Mouse (Mus musculus): Measurements from ENCODE around the gene Fam19a1. TPM values are rescaled to one million over a fixed set of nuclear protein-coding genes. Genes with fewer than 3 reads are reported as not detected.

The Fam19a1 gene
- polyA plus RNA-seq, 1 experiment from 2014 or later, result 1.1 TPM

DNA sequence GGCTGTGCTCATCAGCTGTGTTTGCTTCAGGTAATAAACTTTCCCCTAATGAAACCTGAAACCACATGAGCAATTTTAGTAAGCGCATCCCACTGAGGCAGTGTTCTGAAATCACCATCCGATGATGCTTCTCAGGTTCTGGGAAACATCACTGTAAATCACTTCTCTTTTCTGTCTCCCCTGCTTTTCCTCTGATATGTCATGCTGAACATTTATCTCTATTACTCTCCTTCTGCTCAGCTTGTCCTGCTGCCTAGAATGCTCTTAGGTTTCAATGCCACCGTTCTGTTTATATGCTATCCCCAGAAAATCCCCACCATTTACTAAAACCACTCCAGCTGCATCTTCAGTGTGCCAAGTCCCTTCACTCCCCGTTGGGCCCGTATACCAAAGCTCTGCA, 386.5 kb downstream of the Fam19a1 start:
- no peak for DNase-seq (ENCODE audit: low spot score)
- Histone ChIP-seq H3K9me3 (ENCODE audit: control insufficient read depth, low read length) (no peaks in the 10 kb centered on the region), H3K4me2 (replicated peaks; ENCODE audit: low read depth) (no peak overlapping the region), H3K27me3 (ENCODE audit: control insufficient read depth, insufficient read depth, low read length) (no peaks in the 10 kb centered on the region), H3K4me3 (ENCODE audit: low read depth, low read length) (no peak overlapping the region), H3K36me3 (ENCODE audit: control insufficient read depth, insufficient read depth, low read length) (no peaks in the 10 kb centered on the region), H3K4me1 (replicated peaks; ENCODE audit: control insufficient read depth, insufficient read depth) (no peaks in the 10 kb centered on the region), H3K27ac (replicated peaks) (no peak overlapping the region), H3K9ac (ENCODE audit: low read length) (no peak overlapping the region)
- TF ChIP-seq EP300 (optimal IDR thresholded peaks at IDR 0.05), result no peak
- TF ChIP-seq CTCF (IDR thresholded peaks at IDR 0.05; ENCODE audit: low read depth), result no peak
- WGBS, result 58% methylated on average over 5 of the region's 5 CpGs
- no peak for ATAC-seq (ENCODE audit: low FRiP score, low TSS enrichment)

DNA sequence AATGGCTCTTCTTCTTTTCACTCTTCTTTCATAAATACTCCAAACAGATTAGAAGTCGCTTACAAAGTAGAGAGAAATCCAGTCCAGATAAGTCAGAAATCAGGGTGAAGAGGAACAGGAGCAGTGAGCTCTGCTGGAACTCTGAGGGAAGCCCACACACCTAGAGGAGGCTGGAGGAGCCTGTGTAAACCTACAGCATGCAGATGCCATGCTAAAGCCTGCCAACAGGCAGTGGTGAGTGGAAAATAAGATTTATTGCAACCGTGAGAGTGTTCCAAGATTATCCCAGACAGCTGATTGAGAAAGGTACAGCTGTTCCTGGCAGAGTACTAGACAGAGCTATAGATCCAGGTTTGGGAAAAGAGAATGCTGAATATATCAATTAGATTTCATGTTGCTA, 428.6 kb downstream of the Fam19a1 start:
- no peaks in the 10 kb centered on the region for H3K27me3 ChIP-seq (ENCODE audit: control insufficient read depth, insufficient read depth, low read length)
- no peak overlapping the region for H3K27ac ChIP-seq (replicated peaks)
- H3K36me3 ChIP-seq (ENCODE audit: control insufficient read depth, insufficient read depth, low read length), result no peaks in the 10 kb centered on the region
- ATAC-seq (ENCODE audit: low FRiP score, low TSS enrichment) (no peak), DNase-seq (ENCODE audit: low spot score) (no peak)
- 45% methylated on average over 2 of the region's 2 CpGs for WGBS
- no peaks in the 10 kb centered on the region for H3K9me3 ChIP-seq (ENCODE audit: control insufficient read depth, low read length)
- no peak overlapping the region for H3K9ac ChIP-seq (ENCODE audit: low read length)
- TF ChIP-seq CTCF (IDR thresholded peaks at IDR 0.05; ENCODE audit: low read depth) (no peak), EP300 (optimal IDR thresholded peaks at IDR 0.05) (no peak)
- no peaks in the 10 kb centered on the region for H3K4me1 ChIP-seq (replicated peaks; ENCODE audit: control insufficient read depth, insufficient read depth)
- no peak overlapping the region for H3K4me3 ChIP-seq (ENCODE audit: low read depth, low read length)
- H3K4me2 ChIP-seq (replicated peaks; ENCODE audit: low read depth), result no peak overlapping the region

DNA sequence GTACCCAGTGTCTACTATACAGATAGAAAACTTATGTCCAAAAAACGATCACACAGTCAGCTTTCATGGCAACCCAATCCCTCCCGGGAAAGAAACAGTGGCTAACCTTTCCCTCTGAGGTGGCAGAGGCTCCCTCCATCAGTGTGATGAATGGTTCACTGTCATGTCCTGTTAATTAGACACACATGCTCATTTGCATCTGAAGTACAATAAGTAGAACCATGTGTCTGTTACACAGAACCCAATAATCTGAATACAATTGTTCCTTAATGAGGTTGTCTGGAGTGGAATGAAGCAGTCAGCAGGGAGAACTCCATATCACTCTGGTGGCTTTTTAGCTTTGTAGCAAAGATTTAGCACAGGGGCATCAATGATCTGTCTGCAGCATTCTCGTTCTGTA, 431.9 kb downstream of the Fam19a1 start:
- H3K9ac ChIP-seq (ENCODE audit: low read length), result no peak overlapping the region
- DNase-seq (ENCODE audit: low spot score) (no peak), ATAC-seq (ENCODE audit: low FRiP score, low TSS enrichment) (no peak)
- H3K9me3 ChIP-seq (ENCODE audit: control insufficient read depth, low read length), result no peaks in the 10 kb centered on the region
- H3K4me1 ChIP-seq (replicated peaks; ENCODE audit: control insufficient read depth, insufficient read depth), result no peaks in the 10 kb centered on the region
- no peak overlapping the region for H3K4me3 ChIP-seq (ENCODE audit: low read depth, low read length)
- H3K27ac ChIP-seq (replicated peaks), result no peak overlapping the region
- H3K27me3 ChIP-seq (ENCODE audit: control insufficient read depth, insufficient read depth, low read length), result no peaks in the 10 kb centered on the region
- TF ChIP-seq EP300 (optimal IDR thresholded peaks at IDR 0.05) (no peak), CTCF (IDR thresholded peaks at IDR 0.05; ENCODE audit: low read depth) (no peak)
- no peaks in the 10 kb centered on the region for H3K36me3 ChIP-seq (ENCODE audit: control insufficient read depth, insufficient read depth, low read length)
- H3K4me2 ChIP-seq (replicated peaks; ENCODE audit: low read depth), result no peak overlapping the region
- 61% methylated on average over 3 of the region's 3 CpGs for WGBS

- ATAC-seq (ENCODE audit: low FRiP score, low TSS enrichment) (no peak), DNase-seq (ENCODE audit: low spot score) (no peak)
- Histone ChIP-seq H3K4me2 (replicated peaks; ENCODE audit: low read depth) (no peak overlapping the region), H3K4me1 (replicated peaks; ENCODE audit: control insufficient read depth, insufficient read depth) (no peaks in the 10 kb centered on the region), H3K9ac (ENCODE audit: low read length) (no peak overlapping the region), H3K27ac (replicated peaks) (no peak overlapping the region), H3K4me3 (ENCODE audit: low read depth, low read length) (no peak overlapping the region), H3K27me3 (ENCODE audit: control insufficient read depth, insufficient read depth, low read length) (no peaks in the 10 kb centered on the region), H3K36me3 (ENCODE audit: control insufficient read depth, insufficient read depth, low read length) (no peaks in the 10 kb centered on the region), H3K9me3 (ENCODE audit: control insufficient read depth, low read length) (no peaks in the 10 kb centered on the region)
- WGBS, result 92% methylated on average over 4 of the region's 4 CpGs
- TF ChIP-seq CTCF (IDR thresholded peaks at IDR 0.05; ENCODE audit: low read depth) (no peak), EP300 (optimal IDR thresholded peaks at IDR 0.05) (no peak)
Observed at GRCm38 (mm10) chr6:96550431-96550830, 437.5 kb downstream of the Fam19a1 start.

GRCm38 (mm10) chr6:96578649-96579048, 465.7 kb downstream of the Fam19a1 start:
- ATAC-seq (ENCODE audit: low FRiP score, low TSS enrichment) (no peak), DNase-seq (ENCODE audit: low spot score) (no peak)
- H3K27ac ChIP-seq (replicated peaks), result no peak overlapping the region
- no peaks in the 10 kb centered on the region for H3K36me3 ChIP-seq (ENCODE audit: control insufficient read depth, insufficient read depth, low read length)
- WGBS, result 78% methylated on average over 5 of the region's 5 CpGs
- no peak overlapping the region for H3K4me3 ChIP-seq (ENCODE audit: low read depth, low read length)
- TF ChIP-seq EP300 (optimal IDR thresholded peaks at IDR 0.05) (no peak), CTCF (IDR thresholded peaks at IDR 0.05; ENCODE audit: low read depth) (no peak)
- no peaks in the 10 kb centered on the region for H3K4me1 ChIP-seq (replicated peaks; ENCODE audit: control insufficient read depth, insufficient read depth)
- H3K9me3 ChIP-seq (ENCODE audit: control insufficient read depth, low read length), result no peaks in the 10 kb centered on the region
- no peak overlapping the region for H3K9ac ChIP-seq (ENCODE audit: low read length)
- H3K4me2 ChIP-seq (replicated peaks; ENCODE audit: low read depth), result no peak overlapping the region
- no peaks in the 10 kb centered on the region for H3K27me3 ChIP-seq (ENCODE audit: control insufficient read depth, insufficient read depth, low read length)

DNA sequence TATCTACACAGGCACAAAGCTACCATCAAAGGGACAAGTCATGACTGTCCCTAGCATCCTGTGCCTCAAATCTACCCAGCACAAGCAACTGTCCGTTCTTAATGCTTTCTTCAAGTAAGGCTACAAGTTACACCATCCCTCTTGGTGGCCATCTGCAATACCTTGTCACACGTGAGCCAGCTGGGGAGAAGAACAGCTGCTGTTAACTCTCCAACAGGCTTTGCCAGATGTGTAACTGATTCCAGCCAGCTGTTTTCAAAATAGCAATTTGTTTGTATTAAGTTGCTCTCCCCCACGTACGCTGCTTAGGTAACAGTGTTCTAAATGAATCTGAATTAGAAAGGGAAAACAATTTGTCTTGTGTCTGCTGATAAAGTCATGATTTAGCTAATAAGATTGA, 467.8 kb downstream of the Fam19a1 start:
- ATAC-seq (ENCODE audit: low FRiP score, low TSS enrichment), result no peak
- WGBS, result 65% methylated on average over 4 of the region's 4 CpGs
- Histone ChIP-seq H3K27me3 (ENCODE audit: control insufficient read depth, insufficient read depth, low read length) (no peaks in the 10 kb centered on the region), H3K4me1 (replicated peaks; ENCODE audit: control insufficient read depth, insufficient read depth) (no peaks in the 10 kb centered on the region), H3K36me3 (ENCODE audit: control insufficient read depth, insufficient read depth, low read length) (no peaks in the 10 kb centered on the region), H3K9ac (ENCODE audit: low read length) (no peak overlapping the region), H3K4me2 (replicated peaks; ENCODE audit: low read depth) (no peak overlapping the region), H3K9me3 (ENCODE audit: control insufficient read depth, low read length) (no peaks in the 10 kb centered on the region), H3K4me3 (ENCODE audit: low read depth, low read length) (no peak overlapping the region), H3K27ac (replicated peaks) (no peak overlapping the region)
- no peak for DNase-seq (ENCODE audit: low spot score)
- TF ChIP-seq CTCF (IDR thresholded peaks at IDR 0.05; ENCODE audit: low read depth) (no peak), EP300 (optimal IDR thresholded peaks at IDR 0.05) (no peak)
